Mouse (Mus musculus) olfactory bulb, adult 2 months (tissue): ENCODE data around the gene Gramd4. TPM values are rescaled to one million over a fixed set of nuclear protein-coding genes. Genes with fewer than 3 reads are reported as not detected.
A peak's percentile ranks its signal among the peaks of the same experiment; 100 is the strongest.

Source experiments
- H3K27ac ChIP-seq: fragments of 200-500 bp; 2 replicates; pipeline ENCODE4 v1.5.1; 2012; ENCODE audit warnings: low read depth, low read length; ENCODE audit not compliant: insufficient read depth
- H3K4me1 ChIP-seq: fragments of 200-500 bp; 2 replicates; pipeline ENCODE4 v1.6.1; 2012; ENCODE audit warnings: low read length; ENCODE audit not compliant: control insufficient read depth, insufficient read depth
- H3K4me3 ChIP-seq: fragments of 200-500 bp; 2 replicates; pipeline ENCODE4 v1.5.1; 2012; ENCODE audit warnings: mild to moderate bottlenecking, low read depth, low read length, moderate library complexity; ENCODE audit not compliant: insufficient read depth
- CTCF ChIP-seq: fragments of 200-500 bp; IDR thresholded peaks from 2 replicates; pipeline ENCODE4 v1.5.1; 2012; ENCODE audit warnings: low read depth, mild to moderate bottlenecking, low read length, moderate library complexity; ENCODE audit not compliant: insufficient read depth
- POLR2A ChIP-seq: fragments of 200-500 bp; IDR thresholded peaks from 2 replicates; pipeline ENCODE4 v1.6.1; 2012; ENCODE audit warnings: mild to moderate bottlenecking, low read depth, low read length, moderate library complexity; ENCODE audit not compliant: insufficient read depth
- WGBS: fragments of 180-500 bp; shearing (Covaris S2); methylation state at CpG from one replicate; pipeline ENCODE4 v1.1.7; 2018; 5-methylcytosine and 5-hydroxymethylcytosine counted together
- polyA plus RNA-seq: library from polyadenylated mRNA; stranded (reverse); fragments of >200 nt; gene quantifications from 2 replicates; pipeline ENCODE4 v1.2.4, GENCODE M21; 2012; ENCODE audit warnings: low replicate concordance; ENCODE audit not compliant: missing spikeins, insufficient read depth, insufficient read length

Gramd4 gene
- polyA plus RNA-seq, 1 experiment, result not detected

- H3K27ac ChIP-seq, result no peak overlapping the region
- peaks cover 4% of the 10 kb centered on the region for H3K4me1 ChIP-seq
- TF ChIP-seq CTCF (no peak), POLR2A (no peak)
- 87% methylated on average over 8 of the region's 8 CpGs for WGBS
- H3K4me3 ChIP-seq, result no peak overlapping the region
These were observed 29.6 kb upstream of the Gramd4 start for GRCm38 (mm10) chr15:86027871-86028270.

DNA sequence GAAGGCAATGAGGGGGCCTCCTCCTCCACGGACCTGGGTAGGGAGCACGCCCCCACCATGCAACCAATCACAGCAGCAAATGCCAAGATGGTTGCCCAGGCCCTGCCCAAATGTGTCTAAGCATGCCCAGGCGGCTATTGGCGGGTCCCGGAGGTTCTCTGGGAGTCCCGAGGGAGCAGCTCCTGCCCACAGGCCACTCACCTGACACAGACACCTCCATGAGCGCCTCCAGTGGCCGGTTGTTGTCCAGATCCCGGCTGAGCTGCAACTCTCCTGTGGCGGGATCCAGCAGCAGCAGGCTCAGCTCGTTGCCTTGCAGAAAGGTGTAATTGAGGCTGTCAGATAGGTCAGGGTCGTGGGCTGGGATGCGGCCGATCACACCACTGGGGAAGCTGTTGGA is 27.5 kb upstream of the Gramd4 start:
- 66% methylated on average over 14 of the region's 14 CpGs for WGBS
- Histone ChIP-seq H3K4me1 (peaks cover 20% of the 10 kb centered on the region), H3K27ac (no peak overlapping the region), H3K4me3 (no peak overlapping the region)
- TF ChIP-seq CTCF, result no peak
- no peak for TF ChIP-seq POLR2A

GRCm38 (mm10) chr15:86032811-86033190 is 24.7 kb upstream of the Gramd4 start:
- Histone ChIP-seq H3K4me1 (peaks cover 21% of the 10 kb centered on the region), H3K27ac (no peak overlapping the region), H3K4me3 (peak overlapping the region; percentile 40)
- TF ChIP-seq CTCF, result peak; percentile 24; the same call in 1 of the 2 replicates
- TF ChIP-seq POLR2A, result no peak
- WGBS, result 2% methylated on average over 38 of the region's 38 CpGs

DNA sequence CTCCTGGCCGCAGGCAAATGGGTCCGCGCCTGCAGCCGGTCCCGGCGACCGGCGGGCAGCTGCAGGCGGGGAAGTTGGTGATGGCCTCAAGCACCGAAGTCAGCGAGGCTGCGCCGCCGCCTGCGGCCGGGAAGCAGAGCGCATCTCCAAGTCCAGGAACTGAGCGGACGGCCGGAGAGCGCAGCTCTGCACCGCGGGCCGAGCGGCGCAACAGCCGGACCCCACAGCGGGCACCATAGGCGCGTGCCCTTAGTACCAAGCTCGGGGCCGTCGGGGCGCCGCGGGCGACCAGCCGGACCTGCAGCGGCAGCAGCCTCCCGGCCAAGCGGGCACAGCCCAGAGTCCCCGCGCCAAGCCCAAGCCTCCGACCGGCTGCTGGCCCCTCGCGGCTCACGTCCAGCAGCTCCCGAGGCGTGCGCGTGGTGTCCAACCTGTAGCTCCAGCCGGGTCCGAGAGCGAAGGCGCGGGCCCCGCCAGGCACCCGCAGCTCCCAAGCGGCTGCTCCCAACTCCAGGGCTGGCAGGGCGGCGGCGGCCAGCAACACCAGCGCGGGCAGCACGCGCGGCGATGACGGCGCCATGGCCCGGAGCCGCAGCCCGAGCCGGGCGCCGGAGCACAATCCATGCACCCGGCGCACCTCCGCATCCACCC is 24.2 kb upstream of the Gramd4 start, which contains the start of gene Celsr1:
Celsr1 (minus strand) TSS at position 587 of the 651 bp plus-strand sequence.
- no peak within 1 kb of the TSS for H3K27ac ChIP-seq
- TF ChIP-seq POLR2A (no peak), CTCF (no peak)
- H3K4me3 ChIP-seq, result peak within 1 kb of the TSS; percentile 40
- under 1% methylated on average over 80 of the region's 80 CpGs for WGBS
- H3K4me1 ChIP-seq, result peaks cover 21% of the 10 kb centered on the region

- peak overlapping the region; percentile 40 for H3K4me3 ChIP-seq
- H3K4me1 ChIP-seq, result peaks cover 21% of the 10 kb centered on the region
- WGBS, result under 1% methylated on average over 41 of the region's 44 CpGs
- TF ChIP-seq POLR2A, result no peak
- no peak for TF ChIP-seq CTCF
- H3K27ac ChIP-seq, result no peak overlapping the region
These were observed 23.4 kb upstream of the Gramd4 start for GRCm38 (mm10) chr15:86034021-86034523.

DNA sequence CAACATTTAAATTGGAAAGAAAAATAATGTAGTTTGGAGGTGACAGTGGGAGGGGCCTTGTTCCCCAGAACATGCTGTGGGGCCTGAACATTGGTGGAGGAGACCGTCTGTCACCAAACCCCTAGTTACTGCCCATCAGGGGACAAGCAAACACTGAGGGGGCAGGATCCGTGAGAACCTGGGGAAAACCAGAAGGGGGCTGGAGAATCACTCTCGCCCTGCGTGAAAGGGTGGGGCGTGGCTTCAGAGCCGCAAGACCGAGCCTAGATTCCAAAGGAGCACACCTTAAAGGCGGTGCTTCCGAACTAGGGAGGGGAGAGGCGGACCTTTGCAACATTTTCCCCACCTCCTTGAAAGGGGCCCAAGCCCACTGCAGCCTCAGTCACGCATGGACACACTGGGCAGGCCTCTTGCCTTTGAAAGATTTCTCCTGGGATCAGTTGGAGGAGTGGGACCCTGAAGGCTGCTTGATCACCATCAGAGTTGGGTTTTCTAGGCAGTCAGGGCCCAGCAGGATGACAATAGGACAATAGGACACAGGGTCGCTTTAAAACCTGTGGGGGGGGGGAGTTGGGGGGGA is 22.6 kb upstream of the Gramd4 start:
- TF ChIP-seq CTCF (no peak), POLR2A (no peak)
- WGBS, result 33% methylated on average over 12 of the region's 12 CpGs
- Histone ChIP-seq H3K27ac (no peak overlapping the region), H3K4me1 (peaks cover 21% of the 10 kb centered on the region), H3K4me3 (no peak overlapping the region)

- TF ChIP-seq POLR2A, result no peak
- no peak for TF ChIP-seq CTCF
- no peak overlapping the region for H3K4me3 ChIP-seq
- no peak overlapping the region for H3K27ac ChIP-seq
- 64% methylated on average over 3 of the region's 3 CpGs for WGBS
- peaks cover 21% of the 10 kb centered on the region for H3K4me1 ChIP-seq
These were observed 21.6 kb upstream of the Gramd4 start for GRCm38 (mm10) chr15:86035913-86036312.

- Histone ChIP-seq H3K4me3 (no peak overlapping the region), H3K27ac (no peak overlapping the region), H3K4me1 (peaks cover 10% of the 10 kb centered on the region; the same call in 1 of the 2 replicates)
- 0% methylated on average over 2 of the region's 2 CpGs for WGBS
- TF ChIP-seq CTCF, result peak; percentile 48; the same call in 1 of the 2 replicates
- TF ChIP-seq POLR2A, result no peak
These were observed 18.7 kb upstream of the Gramd4 start for GRCm38 (mm10) chr15:86038802-86039201.

- no peak for TF ChIP-seq CTCF
- no peak for TF ChIP-seq POLR2A
These were observed 16.1 kb upstream of the Gramd4 start for GRCm38 (mm10) chr15:86041421-86041820.

More at GRCm38 (mm10) chr15:86041421-86041820, 16.1 kb upstream of the Gramd4 start:
- Histone ChIP-seq H3K4me1 (no peaks in the 10 kb centered on the region), H3K27ac (no peak overlapping the region), H3K4me3 (no peak overlapping the region)
- 90% methylated on average over 5 of the region's 5 CpGs for WGBS
